Mouse (Mus musculus) layer of hippocampus, adult 2 months (tissue): ENCODE measurements around the gene Ppdpf. TPM values are rescaled to one million over a fixed set of nuclear protein-coding genes. Genes with fewer than 3 reads are reported as not detected.

Source experiments
- DNase-seq, 2 experiments: peaks; one replicate each; pipeline ENCODE4 v3.0.0; 2022; ENCODE audit warnings: low spot score in 2 of 2
- H3K27ac ChIP-seq: fragments of 200-600 bp; 2 replicates; pipeline ENCODE4 v1.8.1; 2022
- H3K4me3 ChIP-seq: fragments of 200-600 bp; 2 replicates; pipeline ENCODE4 v1.8.1; 2022; ENCODE audit warnings: mild to moderate bottlenecking
- CTCF ChIP-seq: fragments of 200-600 bp; conservative IDR thresholded peaks from 2 replicates; pipeline ENCODE4 v1.8.1; 2022; ENCODE audit warnings: antibody characterized with exemption, mild to moderate bottlenecking, moderate library complexity
- long read RNA-seq, 2 experiments: library from polyadenylated mRNA; stranded (forward); transcript quantifications; one replicate each; pipeline ENCODE4 v2.0.0; 2021; ENCODE audit warnings: borderline mapping rate in 2 of 2
- total RNA-seq, 2 experiments: library from RNA; stranded (reverse); gene quantifications; 2 replicates each; pipeline ENCODE4 v1.2.3; 2021

Ppdpf gene
- total RNA-seq, result 10 to 100 TPM; 85.4 to 90.2 TPM
- long read RNA-seq, experiment 1, transcript Ppdpf-202 (5 exons, 689 nt), result minor isoform, 9 of 64 reads
- long read RNA-seq, experiment 1, transcript Ppdpf-206 (4 exons, 750 nt), result minor isoform, 9 of 64 reads
- long read RNA-seq, experiment 1, transcript Ppdpf-205 (3 exons, 771 nt), result major isoform, 16 of 64 reads
- long read RNA-seq, experiment 1, transcript Ppdpf-201 (5 exons, 1,160 nt), result minor isoform, 10 of 64 reads
- long read RNA-seq, experiment 1, partial matches to known transcripts, result 14 of 64 reads
- long read RNA-seq, experiment 1, other reads (novel, unspliced or antisense), result 0 of 64 reads
- long read RNA-seq, experiment 2, transcript Ppdpf-206 (4 exons, 750 nt), result minor isoform, 21 of 97 reads
- long read RNA-seq, experiment 2, transcript Ppdpf-201 (5 exons, 1,160 nt), result major isoform, 24 of 97 reads
- long read RNA-seq, experiment 2, transcript Ppdpf-205 (3 exons, 771 nt), result minor isoform, 18 of 97 reads
- long read RNA-seq, experiment 2, transcript Ppdpf-202 (5 exons, 689 nt), result minor isoform, 11 of 97 reads
- long read RNA-seq, experiment 2, partial matches to known transcripts, result 12 of 97 reads
- long read RNA-seq, experiment 2, other reads (novel, unspliced or antisense), result 0 of 97 reads

GRCm38 (mm10) chr2:181187121-181188000 is at the start of gene Ppdpf:
Gene Ppdpf, plus strand, starts transcription at chr2:181187247.
- H3K27ac ChIP-seq, result peak within 1 kb of the TSS; percentile 97
- H3K4me3 ChIP-seq, result peak within 1 kb of the TSS; percentile 88
- peak; percentile 91 to 97 for DNase-seq
- peak; percentile 48 for TF ChIP-seq CTCF

DNA sequence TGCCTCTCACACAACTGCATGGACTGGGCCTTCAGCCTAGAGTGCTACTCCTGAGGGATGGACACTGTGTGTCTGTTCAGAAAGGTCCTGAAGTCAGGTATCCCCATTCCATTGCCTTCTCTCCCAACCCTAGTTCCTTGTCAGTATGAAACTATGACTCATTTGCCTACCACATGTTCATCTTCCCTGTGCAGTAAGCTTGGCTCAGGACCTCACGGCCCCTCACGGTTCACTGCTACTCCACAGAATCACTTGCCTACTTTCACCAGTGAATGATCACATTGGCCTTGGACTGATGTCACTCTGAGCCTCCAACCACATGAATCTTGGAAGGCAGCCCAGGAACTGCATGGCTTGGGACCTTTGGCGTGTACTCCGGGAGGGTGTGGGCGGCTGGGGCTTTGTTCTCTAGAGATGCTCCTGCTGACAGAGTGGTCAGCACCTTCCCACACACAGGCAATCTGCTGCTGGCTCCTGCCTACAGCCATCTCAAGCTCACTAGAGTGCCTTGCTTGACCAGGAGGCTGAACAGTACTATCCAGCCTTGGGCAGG is 47.3 kb upstream of the Ppdpf start:
- Histone ChIP-seq H3K4me3 (no peak overlapping the region), H3K27ac (no peak overlapping the region)
- no peak for DNase-seq
- TF ChIP-seq CTCF, result no peak

DNA sequence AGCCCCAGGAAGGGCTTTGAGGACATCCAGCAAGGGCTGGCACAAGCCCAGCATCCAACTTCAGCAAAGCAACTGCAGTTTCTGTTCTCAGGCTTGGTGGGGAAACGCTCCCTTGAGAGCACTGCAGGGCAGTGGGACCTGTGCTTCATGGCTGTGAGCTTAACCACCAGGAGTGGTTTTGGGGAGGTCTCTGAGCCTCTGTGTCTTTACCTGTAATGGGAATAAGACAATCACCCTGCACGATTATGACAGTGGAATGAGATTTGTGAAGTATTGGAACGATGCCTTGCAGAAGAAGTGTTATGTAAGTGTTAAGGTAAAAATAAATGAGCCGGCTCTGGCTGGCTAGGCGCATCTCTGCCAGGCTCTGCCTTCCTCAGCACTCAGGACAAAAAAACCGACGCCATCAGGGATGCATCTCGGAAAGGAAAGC is 44.3 kb upstream of the Ppdpf start:
- TF ChIP-seq CTCF, result no peak
- DNase-seq, result peak in 1 of 2 experiments; percentile 36
- H3K27ac ChIP-seq, result peak overlapping the region; percentile 84

GRCm38 (mm10) chr2:181143509-181144276 is 43.4 kb upstream of the Ppdpf start:
- TF ChIP-seq CTCF, result no peak
- H3K27ac ChIP-seq, result peak overlapping the region; percentile 84
- no peak overlapping the region for H3K4me3 ChIP-seq
- DNase-seq, result no peak

More for the DNA sequence above, 44.3 kb upstream of the Ppdpf start:
- no peak overlapping the region for H3K4me3 ChIP-seq

DNA sequence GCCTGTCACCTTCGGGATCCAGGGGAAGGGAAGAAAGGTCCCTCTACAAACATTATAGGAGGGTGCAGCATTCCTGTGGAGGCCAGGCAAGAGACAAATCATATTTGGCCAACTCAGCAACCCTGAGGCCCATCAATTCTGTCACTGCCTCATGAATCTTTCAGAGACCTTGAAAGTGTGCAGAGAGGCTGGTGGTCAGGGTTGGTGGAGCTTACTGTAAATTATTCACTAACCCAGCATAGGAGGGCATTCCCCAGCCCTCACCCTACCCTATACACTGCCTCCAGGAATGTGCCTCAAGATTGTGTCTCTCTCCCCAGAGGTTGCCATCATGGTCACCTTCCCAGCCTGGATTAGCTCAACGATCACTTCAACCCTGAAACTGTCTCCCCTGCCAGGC is 42.4 kb upstream of the Ppdpf start:
- DNase-seq, result no peak
- H3K27ac ChIP-seq, result 0 out of 2 replicates have a peak overlapping the region, but pooled peaks have one; percentile 7

DNA sequence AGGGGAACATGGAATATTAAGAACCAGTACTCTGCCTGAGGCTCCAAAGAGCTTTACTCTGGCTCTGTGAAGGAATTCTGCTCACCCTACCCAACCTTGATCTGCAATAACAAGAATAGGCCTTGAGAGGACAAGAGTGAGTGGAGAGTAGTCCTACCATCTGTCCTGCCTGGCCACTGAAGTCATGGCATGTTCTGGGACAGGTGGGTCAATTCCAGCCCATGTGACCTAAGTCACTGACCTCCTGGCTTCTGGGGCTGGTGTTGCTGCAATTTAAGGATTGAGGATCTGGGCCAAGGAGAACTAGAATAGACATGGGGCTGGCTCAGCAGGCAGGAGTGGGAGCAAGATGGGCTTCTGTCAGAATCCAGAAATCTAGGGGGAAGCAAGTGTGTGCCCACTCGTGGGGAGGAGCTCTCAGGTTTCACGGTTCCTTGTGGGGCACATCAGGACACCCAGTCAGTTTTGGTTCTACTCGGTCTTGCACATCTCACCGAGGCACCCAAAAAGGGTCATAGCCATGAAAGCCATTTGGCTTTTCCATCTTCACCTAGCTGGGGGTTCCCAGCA is 40.0 kb upstream of the Ppdpf start:
- Histone ChIP-seq H3K4me3 (no peak overlapping the region), H3K27ac (peak overlapping the region; percentile 64; the same call in 1 of the 2 replicates)
- no peak for TF ChIP-seq CTCF
- DNase-seq, result no peak

More for the DNA sequence above, 42.4 kb upstream of the Ppdpf start:
- TF ChIP-seq CTCF, result no peak
- no peak overlapping the region for H3K4me3 ChIP-seq

DNA sequence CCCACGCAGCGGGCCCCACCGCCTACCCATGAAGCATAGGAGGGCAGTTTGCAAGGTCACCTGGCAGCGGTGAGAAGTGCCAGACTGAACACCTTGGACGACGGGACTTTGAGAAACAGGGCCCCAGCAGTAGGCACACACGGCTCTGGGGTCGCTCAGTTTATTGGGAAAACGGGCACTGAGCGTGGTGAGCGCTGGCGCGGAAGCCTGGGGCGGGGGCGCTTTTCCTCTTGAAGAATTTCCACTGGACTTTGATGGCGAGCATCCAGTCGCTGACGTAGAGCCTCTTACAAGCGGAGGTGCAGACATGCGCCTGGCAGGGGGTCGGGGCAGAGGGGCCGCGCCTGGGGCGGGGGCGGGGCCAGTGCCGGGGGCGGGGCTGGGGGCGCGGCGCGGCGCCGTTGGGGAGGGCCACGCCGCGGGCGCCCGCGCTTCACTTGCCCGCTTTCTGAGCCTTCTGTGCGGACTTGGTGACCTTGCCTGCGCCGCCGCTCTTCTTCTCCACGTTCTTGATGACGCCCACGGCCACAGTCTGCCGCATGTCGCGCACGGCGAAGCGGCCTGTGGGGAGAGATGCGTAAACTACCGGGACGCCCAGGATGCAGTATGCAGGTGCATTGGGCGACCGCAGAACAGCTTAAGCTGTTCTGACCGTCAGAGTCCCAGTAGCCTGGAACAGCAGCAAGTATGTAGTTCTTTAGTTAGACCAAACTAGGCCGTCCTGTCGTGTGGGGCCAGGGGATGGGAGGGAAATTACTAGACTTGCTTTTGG is 39.3 kb upstream of the Ppdpf start:
- peak overlapping the region; percentile 45 for H3K4me3 ChIP-seq
- no peak for TF ChIP-seq CTCF
- peak overlapping the region; percentile 64; the same call in 1 of the 2 replicates for H3K27ac ChIP-seq
- peak in 1 of 2 experiments; percentile 11 for DNase-seq

GRCm38 (mm10) chr2:181148318-181148955 is 38.6 kb upstream of the Ppdpf start:
- peak in 1 of 2 experiments; percentile 16 for DNase-seq
- H3K4me3 ChIP-seq, result no peak overlapping the region

DNA sequence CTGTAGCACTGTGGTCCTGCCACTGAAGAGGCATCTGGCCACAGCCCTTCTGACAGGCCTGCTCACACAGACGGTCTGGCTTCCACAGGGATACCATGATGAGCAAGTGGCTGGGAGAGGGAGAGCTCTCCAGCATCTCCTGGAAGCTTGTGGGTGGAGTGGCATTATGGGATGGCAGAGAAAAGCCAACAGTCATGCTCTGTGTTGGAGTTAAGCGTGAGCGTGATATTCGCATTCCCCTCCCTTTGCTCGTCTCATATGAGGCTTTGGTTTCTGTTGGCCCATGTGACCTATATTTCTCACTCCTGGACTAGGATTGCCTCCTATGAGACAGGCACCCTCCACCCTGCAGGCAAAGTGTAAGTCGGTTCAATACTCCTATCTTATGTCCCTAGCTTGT is 36.8 kb upstream of the Ppdpf start:
- peak; percentile 52 to 82 for DNase-seq
- H3K4me3 ChIP-seq, result no peak overlapping the region
- H3K27ac ChIP-seq, result peak overlapping the region; percentile 62
- no peak for TF ChIP-seq CTCF

More at GRCm38 (mm10) chr2:181148318-181148955, 38.6 kb upstream of the Ppdpf start:
- H3K27ac ChIP-seq, result 0 out of 2 replicates have a peak overlapping the region, but pooled peaks have one; percentile 25
- TF ChIP-seq CTCF, result no peak

GRCm38 (mm10) chr2:181152701-181153100 is 34.3 kb upstream of the Ppdpf start:
- no peak for DNase-seq
- Histone ChIP-seq H3K4me3 (peak overlapping the region; percentile 79; the same call in 1 of the 2 replicates), H3K27ac (peak overlapping the region; percentile 55; the same call in 1 of the 2 replicates)

More at GRCm38 (mm10) chr2:181152701-181153100, 34.3 kb upstream of the Ppdpf start:
- no peak for TF ChIP-seq CTCF
